Mouse (Mus musculus) frontal cortex, postnatal 10 days (tissue): ENCODE results near the gene Olfr1324.
"Not testable (repeated sequence)": the region's sequence is repeated elsewhere in the genome, so short reads cannot be mapped to it uniquely, and the experiment has no call there.

ENCODE experiments used
- DNase-seq, 2 experiments: peaks; one replicate each; pipeline ENCODE4 v3.0.0; 2022; ENCODE audit warnings: low spot score in 2 of 2, mixed read lengths in 1 of 2

Gene Olfr1324

DNA sequence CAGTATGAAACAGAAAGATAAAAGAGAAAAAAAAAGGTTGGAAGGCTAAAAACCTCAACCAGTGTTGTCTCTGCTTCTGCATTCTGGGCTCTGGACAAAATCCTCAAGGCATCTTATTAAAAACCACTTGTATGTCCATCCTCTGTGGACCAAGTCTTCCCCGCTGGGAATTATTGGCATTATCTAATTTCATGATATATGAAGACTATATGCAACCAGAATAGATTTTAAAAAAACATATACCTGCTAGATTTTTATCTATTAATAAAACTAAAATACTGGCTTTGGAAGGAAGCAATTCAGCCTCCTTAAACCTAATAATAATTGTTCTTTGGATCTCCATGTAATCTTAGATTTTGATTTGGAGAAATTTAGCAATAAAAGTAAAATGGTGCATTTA lies at the start of gene Olfr1324:
Gene Olfr1324 (minus strand): TSS at position 101 of the 400 bp plus-strand sequence.
- DNase-seq, result no peak

DNA sequence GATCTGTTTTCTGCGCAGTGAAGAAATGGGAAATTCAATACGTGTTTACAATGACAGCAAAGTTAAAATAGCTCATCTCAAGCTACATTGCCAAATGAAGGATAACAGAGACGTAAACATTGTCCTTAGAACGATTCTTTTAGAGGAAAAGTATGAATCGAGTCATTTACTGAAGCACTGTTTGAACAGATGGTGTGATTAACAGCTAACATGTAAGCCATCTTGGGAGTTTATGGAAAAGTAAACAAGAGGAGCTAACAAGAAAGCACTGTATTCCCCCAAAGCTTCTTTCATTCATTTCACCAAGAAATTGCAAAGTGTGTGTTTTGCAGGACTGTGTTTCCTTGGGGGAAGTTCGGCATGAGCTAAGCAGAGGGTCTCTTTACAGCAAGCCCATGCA lies 42.0 kb upstream of the Olfr1324 start:
- not testable (repeated sequence) for DNase-seq

DNA sequence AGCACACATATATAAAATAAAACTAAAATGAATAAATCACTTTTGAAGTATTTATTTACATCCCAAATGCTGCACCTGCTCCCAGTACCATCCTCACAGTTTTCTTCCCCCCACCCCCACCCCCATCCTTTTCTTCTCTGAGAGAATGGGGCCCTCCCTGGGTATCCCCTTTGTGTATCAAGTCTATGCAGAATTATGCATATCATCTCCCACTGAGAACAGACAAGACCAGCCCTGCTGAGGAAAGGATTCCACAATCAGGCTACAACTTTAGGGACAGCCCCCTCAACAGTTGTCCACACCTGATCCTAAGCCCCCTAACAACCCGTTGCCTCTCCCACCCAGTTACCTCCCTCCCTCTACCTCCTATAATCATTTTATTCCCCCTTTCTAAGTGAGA lies 27.8 kb upstream of the Olfr1324 start:
- DNase-seq, result no peak

DNA sequence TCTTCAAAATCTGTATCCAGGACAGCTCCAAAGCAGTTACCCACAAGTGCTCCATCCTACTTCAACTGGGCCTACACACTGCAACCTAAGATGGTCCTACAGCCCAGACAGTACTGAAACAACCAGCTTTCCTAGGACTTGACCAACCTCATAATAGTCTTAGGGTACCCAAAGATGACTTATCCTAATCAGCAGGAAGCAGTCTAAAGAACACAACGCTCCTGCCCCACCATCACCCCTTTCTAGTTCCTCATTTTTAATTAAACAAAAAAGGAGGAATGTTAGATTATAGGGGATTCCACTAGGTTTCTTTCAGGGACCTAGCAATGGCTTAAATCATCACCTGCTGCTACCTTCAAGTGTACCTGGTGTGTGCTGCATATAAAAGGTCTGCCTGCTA lies 15.1 kb upstream of the Olfr1324 start:
- DNase-seq, result no peak

DNA sequence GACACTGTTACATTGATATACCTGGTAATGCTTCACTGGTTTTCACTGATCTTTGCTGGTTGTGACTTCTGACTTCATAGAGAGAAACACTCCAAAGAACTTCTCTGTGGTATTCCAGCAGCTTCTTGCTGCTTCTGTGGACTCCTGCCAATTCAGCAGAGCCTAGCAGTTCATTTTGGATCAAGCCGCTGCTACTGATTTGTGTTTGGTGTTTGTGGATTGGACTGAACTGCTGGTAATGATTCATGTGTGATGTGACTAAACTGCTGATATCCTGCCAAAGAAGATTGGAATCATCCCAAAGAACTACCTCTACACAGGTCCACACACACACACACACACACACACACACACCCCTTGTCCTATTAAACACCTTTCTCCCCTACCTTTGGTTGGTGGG lies 14.4 kb upstream of the Olfr1324 start:
- no peak for DNase-seq

DNA sequence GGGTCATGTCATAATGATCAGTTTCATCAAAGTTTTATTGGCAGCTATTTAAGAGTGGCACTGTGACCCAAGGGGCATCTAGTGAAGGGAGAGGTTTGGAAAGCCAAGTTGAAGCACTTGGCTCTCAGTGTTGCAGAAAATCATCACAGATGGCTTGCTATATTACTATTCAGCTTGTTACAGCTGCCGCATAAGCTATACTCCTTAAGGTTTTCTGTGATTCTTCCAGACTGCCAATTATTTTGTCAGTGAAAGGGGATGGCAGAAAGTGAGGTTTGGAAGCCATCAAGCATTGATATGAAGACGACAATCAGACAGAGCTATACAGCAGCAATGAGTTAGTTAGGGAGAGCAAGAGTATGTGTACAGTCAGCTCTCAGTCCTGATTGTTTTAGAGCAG lies 4.2 kb upstream of the Olfr1324 start:
- no peak for DNase-seq

DNA sequence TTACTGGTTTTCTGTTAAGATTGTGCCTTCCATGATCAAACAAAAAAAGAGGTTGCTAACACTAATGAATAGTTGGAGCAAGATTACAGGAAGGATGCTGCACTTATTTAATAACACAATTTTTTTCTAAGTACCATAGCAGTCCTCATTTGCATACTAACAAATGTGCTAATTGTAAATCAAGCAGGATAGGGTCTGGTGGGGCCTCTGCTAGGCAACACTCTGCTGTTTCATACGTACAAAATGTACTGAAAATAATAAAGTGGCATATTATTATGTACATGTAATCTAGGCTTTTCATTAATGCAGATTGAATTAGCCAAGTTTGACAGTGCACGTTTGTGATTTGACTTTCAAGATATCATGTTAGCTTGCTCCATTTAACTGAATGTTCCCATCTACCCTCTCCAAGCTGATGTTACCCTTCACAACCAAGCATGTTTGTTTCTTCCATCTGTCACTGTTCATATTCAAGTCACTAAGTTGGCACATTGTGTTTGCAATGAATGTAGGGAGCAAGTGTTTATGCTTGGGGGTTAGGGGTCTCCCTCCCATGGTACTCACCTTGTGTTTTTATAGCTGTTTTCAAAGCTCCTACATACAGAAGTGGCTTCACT lies 478 bp downstream of the Olfr1324 start:
- DNase-seq, result no peak

DNA sequence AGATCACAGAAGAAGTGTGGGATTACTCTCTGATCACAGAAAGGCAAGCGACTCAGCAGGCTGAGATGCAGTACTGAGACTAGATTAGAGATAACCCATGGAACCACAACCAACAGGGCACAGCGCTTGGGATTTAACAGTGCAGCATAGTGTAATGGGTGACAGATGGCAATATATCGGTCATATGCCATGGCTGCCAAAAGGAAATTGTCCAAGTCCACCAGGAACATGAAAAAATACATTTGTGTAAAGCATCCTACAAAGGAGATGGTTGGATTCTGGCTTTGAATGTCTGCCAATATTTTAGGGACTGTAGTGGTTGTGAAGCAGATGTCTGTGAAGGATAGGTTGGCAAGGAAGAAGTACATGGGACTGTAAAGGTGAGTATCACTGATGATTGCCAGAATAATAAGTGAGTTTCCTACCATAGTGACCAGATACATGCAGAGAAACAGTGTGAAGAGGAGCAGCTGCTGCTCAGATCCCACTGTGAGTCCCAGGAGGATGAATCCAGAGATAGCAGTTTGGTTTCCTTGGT lies 2.3 kb downstream of the Olfr1324 start:
- DNase-seq, result no peak

DNA sequence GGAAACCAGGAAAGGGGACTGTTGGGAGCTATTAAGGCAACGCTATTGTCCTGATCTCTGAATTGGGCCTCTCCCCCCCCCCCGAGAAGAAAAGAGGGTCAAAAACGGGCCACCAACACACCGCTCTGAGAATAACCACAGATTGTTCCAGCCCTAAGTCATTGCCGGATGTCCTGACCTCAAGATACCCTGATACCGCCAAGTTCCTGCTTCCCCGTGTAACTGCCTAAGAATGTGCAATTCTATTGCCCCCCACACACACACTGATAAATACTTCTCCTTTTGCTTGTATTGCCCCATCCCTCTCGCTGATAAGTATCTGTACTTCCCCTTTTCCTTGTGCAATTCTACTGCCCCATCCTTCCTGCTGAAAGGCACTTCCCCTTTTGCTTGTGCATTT lies 17.9 kb downstream of the Olfr1324 start:
- not testable (repeated sequence) for DNase-seq

DNA sequence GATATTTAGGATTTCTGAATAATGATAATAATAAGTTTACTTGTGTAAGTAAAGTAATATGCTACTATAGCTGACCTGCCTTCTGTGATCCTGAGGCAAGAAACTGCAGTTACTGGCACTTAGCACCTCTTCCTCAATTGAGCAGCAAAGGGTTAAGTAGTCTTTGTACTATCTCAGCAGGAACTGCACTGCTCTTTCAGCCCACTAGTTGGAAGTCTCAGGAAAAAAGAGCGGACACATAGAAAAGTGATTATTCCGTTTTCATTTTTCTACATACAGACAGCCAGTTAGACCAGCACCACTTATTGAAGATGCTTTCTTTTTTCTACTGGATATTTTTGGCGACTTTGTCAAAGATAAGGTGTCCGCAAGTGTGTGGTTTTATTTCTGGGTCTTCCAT lies 37.7 kb downstream of the Olfr1324 start:
- DNase-seq, result not testable (repeated sequence)

DNA sequence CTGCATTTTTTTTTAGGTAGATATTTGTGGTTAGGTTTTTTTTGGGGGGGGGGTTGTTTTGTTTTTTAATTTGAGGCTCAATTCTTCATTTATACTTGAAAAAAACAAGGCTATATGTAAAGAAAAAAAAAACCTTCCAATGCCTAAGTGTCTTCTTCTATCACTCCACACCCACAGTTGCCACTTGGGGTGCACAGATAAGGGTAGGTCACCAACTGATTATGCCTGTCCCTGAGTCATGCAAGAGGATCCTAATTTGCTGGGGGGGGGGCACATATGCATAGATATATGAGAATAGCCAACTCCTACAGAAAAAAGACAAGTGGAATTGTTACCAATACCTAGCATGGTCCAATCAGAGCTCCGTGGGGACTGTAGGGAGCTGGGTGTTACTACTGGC lies 53.3 kb downstream of the Olfr1324 start:
- DNase-seq, result no peak
